Mouse (Mus musculus): ENCODE data around the gene Bok.

DNA sequence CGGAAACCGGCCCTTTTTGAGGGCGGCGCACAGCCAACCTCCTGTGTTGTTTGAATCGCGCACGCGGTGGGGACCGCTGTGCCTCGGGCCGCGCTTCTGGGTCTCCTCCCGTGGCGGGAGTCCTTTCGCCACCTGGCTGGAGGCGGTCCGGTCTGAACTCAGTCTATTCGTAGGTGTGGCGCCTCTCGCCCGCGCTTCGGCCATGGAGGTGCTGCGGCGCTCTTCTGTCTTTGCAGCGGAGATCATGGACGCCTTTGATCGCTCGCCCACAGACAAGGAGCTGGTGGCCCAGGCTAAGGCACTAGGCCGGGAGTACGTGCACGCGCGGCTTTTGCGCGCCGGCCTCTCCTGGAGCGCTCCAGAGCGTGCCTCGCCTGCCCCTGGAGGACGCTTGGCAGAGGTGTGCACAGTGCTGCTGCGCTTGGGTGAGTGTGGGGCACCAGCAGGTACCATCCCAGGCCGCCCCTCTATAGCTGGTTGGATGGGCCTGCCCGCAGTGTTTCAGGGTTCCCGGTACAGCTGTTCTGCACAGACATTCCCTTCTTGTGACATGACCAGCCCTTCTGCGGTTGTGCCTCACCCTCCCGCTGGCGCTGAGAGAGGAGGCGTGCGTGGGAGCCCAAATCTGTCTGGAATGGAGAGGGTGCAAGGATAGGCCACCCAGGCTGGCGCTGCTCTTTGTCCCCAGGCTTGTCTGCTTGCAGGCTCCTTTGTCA is 943 bp downstream of the Bok start:
- TF ChIP-seq CTCF (IDR thresholded peaks at IDR 0.05 in 2 of 3, conservative IDR thresholded peaks at IDR 0.05 in 1 of 3; ENCODE audit: control insufficient read depth in 1 of 3, insufficient read depth in 1 of 3, low read depth in 2 of 3, low read length in 3 of 3, poor library complexity in 1 of 3, severe bottlenecking in 1 of 3), result no peak
- no peak for TF ChIP-seq POLR2A (IDR thresholded peaks at IDR 0.05; ENCODE audit: control insufficient read depth in 1 of 2, insufficient read depth in 1 of 2, low read depth in 1 of 2, low read length in 2 of 2, poor library complexity in 1 of 2)
- no peak for TF ChIP-seq TBP (IDR thresholded peaks at IDR 0.05; ENCODE audit: low read depth, low read length)
- TF ChIP-seq UBTF (IDR thresholded peaks at IDR 0.05; ENCODE audit: borderline replicate concordance, insufficient read depth, low read depth, low read length), result no peak
- TF ChIP-seq POLR2AphosphoS2 (IDR thresholded peaks at IDR 0.05; ENCODE audit: low read length), result no peak
- no peak for TF ChIP-seq SMC3 (IDR thresholded peaks at IDR 0.05; ENCODE audit: low read depth, low read length)
- no peak for TF ChIP-seq KAT2A (conservative IDR thresholded peaks at IDR 0.05; ENCODE audit: low read depth, low read length)
- TF ChIP-seq BHLHE40 (IDR thresholded peaks at IDR 0.05; ENCODE audit: borderline replicate concordance, low read depth, low read length), result no peak
- TF ChIP-seq EP300 (IDR thresholded peaks at IDR 0.05; ENCODE audit: low read depth in 1 of 2, low read length in 2 of 2), result no peak
- no peak for TF ChIP-seq ZC3H11A (IDR thresholded peaks at IDR 0.05; ENCODE audit: low read depth, low read length)
- no peak for TF ChIP-seq GATA1 (IDR thresholded peaks at IDR 0.05; ENCODE audit: low read depth, low read length)

All from MEL (cell line).